ENCODE assay signal across 14 mouse cellular contexts in genomic region chr5:31949389-31949788, GRCm38 (mm10).
DNase-seq lines count a peak whose midpoint lies in the region; ATAC-seq and TF ChIP-seq lines count a peak whose summit lies in the region.
"Had no signal": no experiment of that assay in that cellular context is flagged by ENCODE, and none has a peak within 500 bp of the region (broad histone marks: within the 10 kb centered on the region; RNA-seq: fewer than 3 reads in every experiment).

No protein-coding gene starts in this region.

- DNase-seq in heart, adult 11 months = peak; percentile 74
- DNase-seq in midbrain, embryonic 11.5 days (ENCODE audit: low spot score, missing footprints) = peak; percentile 39
- no peak for DNase-seq in midbrain, embryonic 14.5 days
- DNase-seq in layer of hippocampus, adult 2 months (ENCODE audit: low spot score in 2 of 2) = peak; percentile 51 to 55
- DNase-seq in stomach, postnatal 0 days (ENCODE audit: low spot score) = peak; percentile 44
- DNase-seq in cerebellum, adult 9-11 months = no peak
- DNase-seq: adrenal gland, postnatal 10 days; cerebellum, adult 18-20 months; lung, postnatal 10 days had no signal

- H3K4me3 ChIP-seq in heart, embryonic 11.5 days (ENCODE audit: low read depth, low read length) = no peak overlapping the region
- no peak overlapping the region for H3K4me3 ChIP-seq in midbrain, embryonic 11.5 days (ENCODE audit: low read depth, low read length)
- no peak overlapping the region for H3K4me3 ChIP-seq in midbrain, embryonic 14.5 days (replicated peaks; ENCODE audit: low read depth, low read length)
- no peak overlapping the region for H3K4me3 ChIP-seq in layer of hippocampus, adult 2 months
- no peak overlapping the region for H3K4me3 ChIP-seq in stomach, postnatal 0 days (ENCODE audit: low read depth, low read length)
- H3K4me3 ChIP-seq: embryonic facial prominence, embryonic 12.5 days; heart, embryonic 15.5 days; neural tube, embryonic 12.5 days had no signal

- no peak overlapping the region for H3K4me2 ChIP-seq in heart, embryonic 11.5 days
- H3K4me2 ChIP-seq in midbrain, embryonic 11.5 days = no peak overlapping the region
- no peak overlapping the region for H3K4me2 ChIP-seq in midbrain, embryonic 14.5 days (ENCODE audit: low read length)
- no peak overlapping the region for H3K4me2 ChIP-seq in stomach, postnatal 0 days (replicated peaks; ENCODE audit: low read depth)
- H3K4me2 ChIP-seq: embryonic facial prominence, embryonic 12.5 days; heart, embryonic 15.5 days; neural tube, embryonic 12.5 days had no signal

- TF ChIP-seq CTCF in layer of hippocampus, adult 2 months (conservative IDR thresholded peaks at IDR 0.05) = no peak
- no peak for TF ChIP-seq CTCF in stomach, postnatal 0 days (IDR thresholded peaks at IDR 0.05; ENCODE audit: low read depth)

- no peak for TF ChIP-seq EP300 in stomach, postnatal 0 days (optimal IDR thresholded peaks at IDR 0.05)

- no peak overlapping the region for H3K9ac ChIP-seq in heart, embryonic 11.5 days (ENCODE audit: low read depth, low read length)
- H3K9ac ChIP-seq in midbrain, embryonic 11.5 days (ENCODE audit: low read length) = no peak overlapping the region
- no peak overlapping the region for H3K9ac ChIP-seq in midbrain, embryonic 14.5 days (replicated peaks; ENCODE audit: low read length)
- no peak overlapping the region for H3K9ac ChIP-seq in stomach, postnatal 0 days (ENCODE audit: low read length)
- H3K9ac ChIP-seq: embryonic facial prominence, embryonic 12.5 days; heart, embryonic 15.5 days; liver, embryonic 14.5 days; neural tube, embryonic 12.5 days had no signal

- no peaks in the 10 kb centered on the region for H3K9me3 ChIP-seq in heart, embryonic 11.5 days (replicated peaks; ENCODE audit: control insufficient read depth, low read length)
- no peaks in the 10 kb centered on the region for H3K9me3 ChIP-seq in midbrain, embryonic 11.5 days (ENCODE audit: control insufficient read depth, low read length)
- no peaks in the 10 kb centered on the region for H3K9me3 ChIP-seq in midbrain, embryonic 14.5 days (ENCODE audit: control insufficient read depth, low read length)
- H3K9me3 ChIP-seq in stomach, postnatal 0 days (ENCODE audit: control insufficient read depth, low read length) = no peaks in the 10 kb centered on the region
- H3K9me3 ChIP-seq: embryonic facial prominence, embryonic 12.5 days; heart, embryonic 15.5 days; neural tube, embryonic 12.5 days had no signal

- 85% methylated on average over 8 of the region's 8 CpGs for WGBS in heart, embryonic 11.5 days (ENCODE audit: insufficient replicate concordance)
- WGBS in midbrain, embryonic 11.5 days = 94% methylated on average over 8 of the region's 8 CpGs
- WGBS in midbrain, embryonic 14.5 days = 93% methylated on average over 8 of the region's 8 CpGs
- WGBS in stomach, postnatal 0 days = 43% methylated on average over 8 of the region's 8 CpGs

- H3K4me1 ChIP-seq in heart, embryonic 11.5 days (ENCODE audit: control insufficient read depth, insufficient read depth, low read length) = no peaks in the 10 kb centered on the region
- H3K4me1 ChIP-seq in midbrain, embryonic 11.5 days (ENCODE audit: control insufficient read depth, insufficient read depth, low read length) = no peaks in the 10 kb centered on the region
- no peaks in the 10 kb centered on the region for H3K4me1 ChIP-seq in midbrain, embryonic 14.5 days (ENCODE audit: control insufficient read depth, insufficient read depth, low read length)
- peaks cover 7% of the 10 kb centered on the region; the same call in 1 of the 2 replicates for H3K4me1 ChIP-seq in stomach, postnatal 0 days (replicated peaks; ENCODE audit: control insufficient read depth, insufficient read depth)
- H3K4me1 ChIP-seq: embryonic facial prominence, embryonic 12.5 days; neural tube, embryonic 12.5 days had no signal

- ATAC-seq in heart, embryonic 11.5 days (replicated peaks; ENCODE audit: insufficient number of reproducible peaks, low FRiP score, low TSS enrichment) = no peak
- ATAC-seq in midbrain, embryonic 11.5 days (ENCODE audit: low FRiP score) = no peak
- ATAC-seq in midbrain, embryonic 14.5 days (ENCODE audit: low FRiP score, low TSS enrichment) = no peak
- no peak for ATAC-seq in stomach, postnatal 0 days (ENCODE audit: low FRiP score, low TSS enrichment)

- H3K27me3 ChIP-seq in heart, embryonic 11.5 days (ENCODE audit: control insufficient read depth, insufficient read depth, low read length) = no peaks in the 10 kb centered on the region
- H3K27me3 ChIP-seq in midbrain, embryonic 11.5 days (ENCODE audit: control insufficient read depth, insufficient read depth, low read length) = no peaks in the 10 kb centered on the region
- H3K27me3 ChIP-seq in midbrain, embryonic 14.5 days (ENCODE audit: control insufficient read depth, insufficient read depth, low read length) = no peaks in the 10 kb centered on the region
- H3K27me3 ChIP-seq in stomach, postnatal 0 days (ENCODE audit: control insufficient read depth, insufficient read depth, low read length) = no peaks in the 10 kb centered on the region
- H3K27me3 ChIP-seq: embryonic facial prominence, embryonic 12.5 days; heart, embryonic 15.5 days; neural tube, embryonic 12.5 days had no signal

- H3K36me3 ChIP-seq in heart, embryonic 11.5 days (ENCODE audit: control insufficient read depth, insufficient read depth, low read length) = no peaks in the 10 kb centered on the region
- no peaks in the 10 kb centered on the region for H3K36me3 ChIP-seq in midbrain, embryonic 11.5 days (ENCODE audit: control insufficient read depth, insufficient read depth, low read length)
- no peaks in the 10 kb centered on the region for H3K36me3 ChIP-seq in midbrain, embryonic 14.5 days (ENCODE audit: control insufficient read depth, insufficient read depth, low read length)
- H3K36me3 ChIP-seq in stomach, postnatal 0 days (ENCODE audit: control insufficient read depth, insufficient read depth, low read length) = no peaks in the 10 kb centered on the region
- H3K36me3 ChIP-seq: embryonic facial prominence, embryonic 12.5 days; heart, embryonic 15.5 days; neural tube, embryonic 12.5 days had no signal

- H3K27ac ChIP-seq in heart, embryonic 11.5 days (ENCODE audit: low read depth, low read length) = no peak overlapping the region
- no peak overlapping the region for H3K27ac ChIP-seq in midbrain, embryonic 11.5 days (ENCODE audit: low read depth, low read length)
- H3K27ac ChIP-seq in midbrain, embryonic 14.5 days (replicated peaks; ENCODE audit: low read depth, low read length) = no peak overlapping the region
- H3K27ac ChIP-seq in layer of hippocampus, adult 2 months = peak overlapping the region; percentile 69
- no peak overlapping the region for H3K27ac ChIP-seq in stomach, postnatal 0 days (replicated peaks)
- H3K27ac ChIP-seq: embryonic facial prominence, embryonic 12.5 days; heart, embryonic 15.5 days; liver, embryonic 14.5 days; neural tube, embryonic 12.5 days had no signal

Comparison
In these comparisons a context has a peak if more than half of its experiments do, and no peak if none do; other contexts are left out.
1. DNase-seq: peak in heart, adult 11 months (single experiment), midbrain, embryonic 11.5 days (single experiment), layer of hippocampus, adult 2 months (2 of 2) and stomach, postnatal 0 days (single experiment); none in midbrain, embryonic 14.5 days (single experiment) and cerebellum, adult 9-11 months (single experiment).